Mouse (Mus musculus): Measurements from ENCODE around the gene Gm42906. TPM values are rescaled to one million over a fixed set of nuclear protein-coding genes. Genes with fewer than 3 reads are reported as not detected.
A peak's percentile ranks its signal among the peaks of the same experiment; 100 is the strongest.

The Gm42906 gene
- polyA plus RNA-seq, 1 experiment: not detected

- DNase-seq (ENCODE audit: low read depth): peak; percentile 21
These were observed 179.0 kb downstream of the Gm42906 start for GRCm38 (mm10) chr5:151248671-151249620.

GRCm38 (mm10) chr5:151248084-151248483 lies 179.9 kb downstream of the Gm42906 start:
- TF ChIP-seq CTCF (IDR thresholded peaks at IDR 0.05; ENCODE audit: borderline replicate concordance, extremely low read depth, insufficient read depth, insufficient read length): no peak
- no peak for TF ChIP-seq POLR2A (IDR thresholded peaks at IDR 0.05; ENCODE audit: borderline replicate concordance, extremely low read depth, insufficient read depth, insufficient read length, poor library complexity, severe bottlenecking)
- DNase-seq (ENCODE audit: low read depth): no peak

More at GRCm38 (mm10) chr5:151248671-151249620, 179.0 kb downstream of the Gm42906 start:
- TF ChIP-seq CTCF (IDR thresholded peaks at IDR 0.05; ENCODE audit: borderline replicate concordance, extremely low read depth, insufficient read depth, insufficient read length): no peak
- TF ChIP-seq POLR2A (IDR thresholded peaks at IDR 0.05; ENCODE audit: borderline replicate concordance, extremely low read depth, insufficient read depth, insufficient read length, poor library complexity, severe bottlenecking): no peak

- DNase-seq (ENCODE audit: low read depth): peak; percentile 59
- TF ChIP-seq CTCF (IDR thresholded peaks at IDR 0.05; ENCODE audit: borderline replicate concordance, extremely low read depth, insufficient read depth, insufficient read length) (no peak), POLR2A (IDR thresholded peaks at IDR 0.05; ENCODE audit: borderline replicate concordance, extremely low read depth, insufficient read depth, insufficient read length, poor library complexity, severe bottlenecking) (no peak)
These were observed 180.7 kb downstream of the Gm42906 start for GRCm38 (mm10) chr5:151247115-151247875.

- no peak for TF ChIP-seq POLR2A (IDR thresholded peaks at IDR 0.05; ENCODE audit: borderline replicate concordance, extremely low read depth, insufficient read depth, insufficient read length, poor library complexity, severe bottlenecking)
- TF ChIP-seq CTCF (IDR thresholded peaks at IDR 0.05; ENCODE audit: borderline replicate concordance, extremely low read depth, insufficient read depth, insufficient read length): no peak
- peak; percentile 14 for DNase-seq (ENCODE audit: low read depth)
These were observed 181.7 kb downstream of the Gm42906 start for GRCm38 (mm10) chr5:151246287-151246686.

GRCm38 (mm10) chr5:151245571-151245970 lies 182.4 kb downstream of the Gm42906 start:
- TF ChIP-seq POLR2A (IDR thresholded peaks at IDR 0.05; ENCODE audit: borderline replicate concordance, extremely low read depth, insufficient read depth, insufficient read length, poor library complexity, severe bottlenecking) (no peak), CTCF (IDR thresholded peaks at IDR 0.05; ENCODE audit: borderline replicate concordance, extremely low read depth, insufficient read depth, insufficient read length) (no peak)
- DNase-seq (ENCODE audit: low read depth): no peak

GRCm38 (mm10) chr5:151238730-151239129 lies 189.2 kb downstream of the Gm42906 start:
- DNase-seq (ENCODE audit: low read depth): no peak
- TF ChIP-seq CTCF (IDR thresholded peaks at IDR 0.05; ENCODE audit: borderline replicate concordance, extremely low read depth, insufficient read depth, insufficient read length) (no peak), POLR2A (IDR thresholded peaks at IDR 0.05; ENCODE audit: borderline replicate concordance, extremely low read depth, insufficient read depth, insufficient read length, poor library complexity, severe bottlenecking) (no peak)

GRCm38 (mm10) chr5:151236411-151236810 lies 191.6 kb downstream of the Gm42906 start:
- no peak for DNase-seq (ENCODE audit: low read depth)
- TF ChIP-seq CTCF (IDR thresholded peaks at IDR 0.05; ENCODE audit: borderline replicate concordance, extremely low read depth, insufficient read depth, insufficient read length): no peak
- no peak for TF ChIP-seq POLR2A (IDR thresholded peaks at IDR 0.05; ENCODE audit: borderline replicate concordance, extremely low read depth, insufficient read depth, insufficient read length, poor library complexity, severe bottlenecking)

- TF ChIP-seq CTCF (IDR thresholded peaks at IDR 0.05; ENCODE audit: borderline replicate concordance, extremely low read depth, insufficient read depth, insufficient read length): no peak
- no peak for TF ChIP-seq POLR2A (IDR thresholded peaks at IDR 0.05; ENCODE audit: borderline replicate concordance, extremely low read depth, insufficient read depth, insufficient read length, poor library complexity, severe bottlenecking)
- peak; percentile 61 for DNase-seq (ENCODE audit: low read depth)
These were observed 194.4 kb downstream of the Gm42906 start, which contains the start of gene Stard13 for GRCm38 (mm10) chr5:151233400-151234031. Gene Stard13 (minus strand): TSS chr5:151233836.

GRCm38 (mm10) chr5:151232576-151233299 lies 195.2 kb downstream of the Gm42906 start:
- no peak for DNase-seq (ENCODE audit: low read depth)
- TF ChIP-seq POLR2A (IDR thresholded peaks at IDR 0.05; ENCODE audit: borderline replicate concordance, extremely low read depth, insufficient read depth, insufficient read length, poor library complexity, severe bottlenecking): no peak
- TF ChIP-seq CTCF (IDR thresholded peaks at IDR 0.05; ENCODE audit: borderline replicate concordance, extremely low read depth, insufficient read depth, insufficient read length): no peak

- no peak for DNase-seq (ENCODE audit: low read depth)
- TF ChIP-seq POLR2A (IDR thresholded peaks at IDR 0.05; ENCODE audit: borderline replicate concordance, extremely low read depth, insufficient read depth, insufficient read length, poor library complexity, severe bottlenecking): no peak
- TF ChIP-seq CTCF (IDR thresholded peaks at IDR 0.05; ENCODE audit: borderline replicate concordance, extremely low read depth, insufficient read depth, insufficient read length): no peak
These were observed 196.1 kb downstream of the Gm42906 start for GRCm38 (mm10) chr5:151231861-151232260.

Measured in brain, embryonic 14.5 days (tissue).